Mouse (Mus musculus): ENCODE measurements at regions not wholly inside any gene's neighbourhood (a gene's known extent, or its start where the extent isn't known, plus 50 kb on each side); places are given as distances from the start of the nearest gene placed in this dataset.

DNA sequence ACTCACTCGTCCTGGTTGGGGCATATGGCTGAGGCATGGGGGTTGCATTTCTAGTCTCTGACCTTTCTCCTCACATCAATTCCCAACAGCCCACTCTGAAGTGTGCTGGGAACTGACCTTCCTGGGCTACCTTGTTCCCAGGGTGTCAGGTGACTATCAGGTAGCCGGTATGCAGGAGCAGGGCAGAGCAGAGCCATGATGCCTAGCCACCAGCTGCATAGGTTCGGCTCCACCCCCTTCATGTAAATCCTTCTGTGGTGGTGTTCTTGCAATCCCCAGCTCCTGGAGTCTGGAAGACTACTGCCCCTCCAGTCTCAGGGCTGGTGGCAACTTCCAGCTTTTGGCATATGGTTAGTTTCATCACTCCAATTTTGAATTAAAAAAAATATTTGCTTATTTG is 221.0 kb downstream of the Gm5447 start:
- no peak for TF ChIP-seq CTCF (IDR thresholded peaks at IDR 0.05; ENCODE audit: low read depth)
- TF ChIP-seq EP300 (IDR thresholded peaks at IDR 0.05; ENCODE audit: low read depth): no peak

Data from liver, postnatal 0 days (tissue).